Mouse (Mus musculus): ENCODE measurements around the gene Olfr904. TPM values are rescaled to one million over a fixed set of nuclear protein-coding genes. Genes with fewer than 3 reads are reported as not detected.
"Not testable (repeated sequence)": the region's sequence is repeated elsewhere in the genome, so short reads cannot be mapped to it uniquely, and the experiment has no call there.

Olfr904 gene
- not detected for total RNA-seq (2021)

DNA sequence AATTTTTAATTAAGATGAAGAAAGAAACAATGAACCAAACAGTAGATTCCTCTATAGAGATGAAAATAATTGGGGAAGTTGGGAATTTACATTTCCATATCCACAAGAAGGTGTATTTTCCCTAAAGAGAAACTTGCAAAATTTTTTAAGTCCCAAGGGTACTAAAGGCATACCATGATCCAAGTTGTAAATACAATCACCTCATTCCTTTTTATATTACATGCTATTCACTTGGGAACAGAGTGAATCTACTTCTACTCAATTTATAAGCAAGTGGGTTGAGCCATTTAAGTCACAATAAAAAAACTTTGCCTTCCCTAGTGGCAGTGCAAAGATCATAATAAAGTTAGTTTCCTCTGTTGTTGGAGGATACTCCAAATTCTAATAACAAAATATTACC is at the start of gene Olfr904:
TSS of gene Olfr904 (plus strand) at position 301 of the 400 bp plus-strand sequence.
- DNase-seq (ENCODE audit: low spot score), result no peak
- intact Hi-C loops (cut with DNase I), result no loop called here

DNA sequence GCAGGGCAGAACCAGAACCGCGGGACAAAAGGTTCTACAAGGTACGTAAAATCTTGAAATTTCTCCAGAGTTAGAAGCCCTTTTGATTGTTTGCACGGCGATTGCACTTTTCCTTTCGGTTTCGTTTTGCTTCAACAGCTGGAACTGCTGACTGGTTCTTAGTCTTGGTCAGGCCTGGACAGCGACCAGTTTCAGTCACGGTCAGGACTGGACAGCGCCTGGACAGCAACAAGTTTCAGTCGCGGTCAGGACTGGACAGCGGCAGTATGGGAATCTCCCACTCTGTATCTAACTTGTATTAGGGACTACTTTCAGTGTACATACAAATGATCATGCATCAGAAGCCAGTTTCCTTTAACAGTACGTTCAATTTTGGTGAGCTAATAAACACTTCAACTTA is 49.4 kb upstream of the Olfr904 start:
- intact Hi-C loops (cut with DNase I); DNase-seq (ENCODE audit: low spot score): not testable (repeated sequence)

DNA sequence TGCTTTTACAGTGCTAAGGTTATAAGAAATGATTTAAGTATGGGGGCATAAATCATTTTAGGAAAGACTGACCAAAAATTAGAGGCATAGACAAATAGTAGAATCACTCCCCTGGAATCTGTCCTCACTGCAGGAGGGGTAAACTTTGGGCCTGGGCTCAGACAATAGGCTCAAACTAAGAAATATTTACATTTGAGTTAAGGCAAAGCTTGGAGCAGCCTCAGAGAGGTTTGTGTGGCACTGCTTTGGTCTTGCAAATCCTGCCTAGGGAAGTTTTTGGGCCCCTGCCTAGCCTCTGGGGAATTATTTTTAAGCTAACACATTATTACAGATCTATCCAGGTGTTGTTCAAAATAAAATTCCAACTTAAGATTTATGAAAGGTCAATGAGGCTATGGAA is 39.1 kb upstream of the Olfr904 start:
- intact Hi-C loops (cut with DNase I), result no loop called here
- no peak for DNase-seq (ENCODE audit: low spot score)

DNA sequence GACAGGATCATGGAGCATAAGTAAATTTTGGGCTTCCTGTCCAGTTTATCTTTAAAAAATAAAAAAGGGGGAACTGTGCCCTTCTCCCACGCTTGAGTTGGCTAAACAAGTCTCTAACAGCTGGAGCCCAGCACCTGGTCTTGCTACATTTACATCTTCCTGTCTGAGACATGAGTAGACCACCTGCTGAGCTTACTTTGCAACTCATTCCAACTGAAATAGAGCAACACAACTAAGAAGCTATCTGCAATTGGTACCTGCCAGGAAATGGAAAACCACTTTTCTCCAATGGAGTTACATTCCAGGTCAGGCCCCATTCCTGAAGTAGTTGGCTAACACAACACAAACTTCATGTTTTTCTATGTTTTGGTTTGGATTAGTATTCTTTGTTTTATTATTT is 35.9 kb upstream of the Olfr904 start:
- intact Hi-C loops (cut with DNase I), result no loop called here
- no peak for DNase-seq (ENCODE audit: low spot score)

DNA sequence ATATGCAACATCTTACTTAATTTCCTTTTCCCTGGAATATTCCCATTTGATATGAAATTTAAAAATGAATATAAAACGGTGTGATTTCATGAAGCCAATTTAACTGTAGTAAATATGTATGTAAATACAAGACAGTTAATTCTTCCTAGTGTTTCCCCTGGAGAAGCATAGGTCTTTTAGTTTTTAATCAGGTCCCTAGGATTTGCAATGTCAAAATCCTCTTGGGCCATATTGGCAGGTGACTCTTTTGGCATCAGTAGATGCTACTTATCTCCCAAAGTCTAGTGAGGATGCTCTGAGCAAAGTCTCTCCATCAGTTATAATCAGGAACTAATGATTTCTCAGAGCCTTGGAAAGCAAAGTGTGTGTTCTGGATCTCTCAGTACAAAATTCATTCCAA is 33.8 kb upstream of the Olfr904 start, which contains the start of gene Olfr901:
TSS of gene Olfr901 (plus strand) at position 301 of the 400 bp plus-strand sequence.
- DNase-seq (ENCODE audit: low spot score), result no peak
- intact Hi-C loops (cut with DNase I), result no loop called here

DNA sequence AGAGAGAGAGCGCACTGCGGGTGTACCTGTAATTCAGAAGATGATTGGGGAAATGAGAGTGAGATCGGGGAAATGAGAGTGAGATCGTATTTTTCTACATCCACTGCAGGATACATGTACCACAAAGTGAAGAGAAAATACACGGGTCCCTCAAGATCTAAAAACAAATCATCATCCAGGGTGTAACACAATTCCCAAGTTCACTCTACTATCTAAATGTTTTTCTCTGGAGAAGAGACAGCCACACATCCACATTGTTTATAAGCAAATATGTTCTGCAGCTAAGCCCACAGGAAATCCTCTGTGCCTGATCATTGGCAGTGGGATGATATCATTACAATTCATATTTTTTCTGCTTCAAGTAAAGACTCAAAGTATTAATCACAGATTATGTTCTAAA is 15.6 kb upstream of the Olfr904 start, which contains the start of gene Olfr902:
TSS of gene Olfr902 (plus strand) at position 301 of the 400 bp plus-strand sequence.
- DNase-seq (ENCODE audit: low spot score), result no peak
- intact Hi-C loops (cut with DNase I), result no loop called here

DNA sequence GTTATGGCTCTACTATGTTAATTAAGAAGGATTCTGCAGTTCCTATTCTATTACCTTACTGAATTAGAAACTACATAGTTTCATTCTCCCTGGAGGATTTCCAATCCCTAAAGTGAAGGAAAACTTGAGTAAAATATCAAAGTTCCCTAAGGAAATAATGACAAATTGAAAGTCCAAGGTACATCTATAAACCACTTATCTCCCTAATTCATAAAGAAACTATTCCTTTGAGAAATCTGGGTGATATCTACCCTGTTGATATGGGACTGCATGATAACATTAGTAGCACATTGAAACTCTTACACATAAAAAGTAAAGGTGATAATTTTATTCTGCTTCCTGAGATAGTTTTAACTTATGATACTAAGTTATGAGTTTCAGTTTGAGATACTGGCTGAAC is 7.9 kb downstream of the Olfr904 start, which contains the start of gene Olfr905:
TSS of gene Olfr905 (plus strand) at position 301 of the 400 bp plus-strand sequence.
- no peak for DNase-seq (ENCODE audit: low spot score)
- intact Hi-C loops (cut with DNase I), result no loop called here

DNA sequence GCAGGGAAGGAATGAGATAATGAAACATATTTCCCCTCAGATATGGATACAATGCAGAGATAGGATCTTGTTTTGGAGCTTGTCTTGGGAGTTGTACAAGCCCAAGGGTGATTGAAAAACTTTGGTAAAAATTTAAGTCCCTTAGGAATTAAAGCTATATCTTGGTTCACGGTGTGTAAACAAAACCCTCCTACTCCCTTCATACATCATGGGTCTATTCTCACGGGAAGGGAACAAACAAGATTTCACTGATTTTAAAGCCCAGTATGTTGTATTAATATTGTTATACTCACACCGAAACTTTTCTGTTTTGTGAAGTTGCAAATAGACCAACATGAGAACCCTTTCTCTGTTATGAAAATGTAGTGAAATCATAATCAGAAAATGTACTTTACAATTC is 23.8 kb downstream of the Olfr904 start, which contains the start of gene Olfr906:
TSS of gene Olfr906 (plus strand) at position 301 of the 400 bp plus-strand sequence.
- no peak for DNase-seq (ENCODE audit: low spot score)
- intact Hi-C loops (cut with DNase I), result no loop called here

DNA sequence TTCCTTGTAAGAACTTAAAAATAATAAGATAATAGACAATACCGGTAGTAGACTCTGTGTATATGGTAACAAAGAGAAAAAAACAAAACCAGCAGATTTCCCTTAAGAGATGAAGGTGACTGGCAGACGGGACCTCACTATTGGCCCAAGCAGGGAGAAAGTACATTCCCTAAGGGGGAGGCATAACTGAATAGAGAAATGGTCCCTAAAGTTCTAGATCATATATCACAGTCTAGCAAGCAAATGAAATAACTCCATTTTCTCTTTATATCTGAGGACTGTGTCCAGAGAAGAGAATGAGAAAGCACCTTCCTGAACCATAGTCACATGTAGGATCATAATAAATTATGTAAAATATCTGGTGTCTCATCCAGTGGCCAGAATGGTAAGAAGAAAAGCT is 32.6 kb downstream of the Olfr904 start, which contains the start of gene Olfr907:
TSS of gene Olfr907 (plus strand) at position 301 of the 400 bp plus-strand sequence.
- no peak for DNase-seq (ENCODE audit: low spot score)
- intact Hi-C loops (cut with DNase I), result no loop called here

DNA sequence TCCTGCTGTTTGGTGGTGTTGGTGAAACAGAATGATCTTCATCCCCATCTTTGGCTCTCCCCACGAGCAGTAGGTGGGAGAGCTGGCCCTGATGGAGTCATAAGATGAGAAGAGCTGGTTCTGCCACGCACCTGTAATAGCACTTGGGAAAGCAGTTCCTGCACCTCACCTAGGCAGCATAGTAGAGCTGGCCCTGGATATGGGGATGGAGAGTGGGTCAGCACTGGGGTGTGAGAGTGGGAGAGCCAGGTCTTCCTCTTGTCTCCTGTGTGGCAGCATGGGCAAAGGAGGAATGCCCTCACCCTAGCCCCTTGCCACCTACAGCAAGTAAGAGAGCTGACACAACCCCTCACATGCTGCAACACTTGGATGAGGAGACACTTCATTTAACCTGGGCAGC is 49.4 kb downstream of the Olfr904 start:
- DNase-seq (ENCODE audit: low spot score), result no peak
- intact Hi-C loops (cut with DNase I), result no loop called here

Other genes starting within 250 kb of the Olfr904 start
- not detected for gene Olfr894, start 245.1 kb upstream of the Olfr904 start, total RNA-seq (2021)
- not detected for gene Olfr143, start 210.4 kb upstream of the Olfr904 start, total RNA-seq (2021)
- gene Olfr895, start 195.3 kb upstream of the Olfr904 start, total RNA-seq (2021), result not detected
- not detected for gene Olfr896-ps1, start 172.0 kb upstream of the Olfr904 start, total RNA-seq (2021)
- gene Olfr25, start 134.1 kb upstream of the Olfr904 start, total RNA-seq (2021), result not detected
- not detected for gene Olfr898, start 114.7 kb upstream of the Olfr904 start, total RNA-seq (2021)
- not detected for gene Olfr250, start 96.2 kb upstream of the Olfr904 start, total RNA-seq (2021)
- not detected for gene Olfr251, start 86.1 kb upstream of the Olfr904 start, total RNA-seq (2021)
- gene Olfr147, start 61.4 kb upstream of the Olfr904 start, total RNA-seq (2021), result not detected
- not detected for gene Olfr901, start 33.7 kb upstream of the Olfr904 start, total RNA-seq (2021)
- not detected for gene Olfr902, start 15.5 kb upstream of the Olfr904 start, total RNA-seq (2021)
- gene Olfr905, start 8.0 kb downstream of the Olfr904 start, total RNA-seq (2021), result not detected
- not detected for gene Olfr906, start 23.9 kb downstream of the Olfr904 start, total RNA-seq (2021)
- gene Olfr907, start 32.7 kb downstream of the Olfr904 start, total RNA-seq (2021), result not detected
- not detected for gene Olfr911-ps1, start 58.4 kb downstream of the Olfr904 start, total RNA-seq (2021)
- not detected for gene Olfr910, start 74.7 kb downstream of the Olfr904 start, total RNA-seq (2021)
- not detected for gene Olfr912, start 117.0 kb downstream of the Olfr904 start, total RNA-seq (2021)
- not detected for gene Olfr913, start 129.6 kb downstream of the Olfr904 start, total RNA-seq (2021)
- not detected for gene Olfr914, start 142.0 kb downstream of the Olfr904 start, total RNA-seq (2021)
- not detected for gene Olfr916, start 196.7 kb downstream of the Olfr904 start, total RNA-seq (2021)
- gene Olfr917, start 202.7 kb downstream of the Olfr904 start, total RNA-seq (2021), result not detected
- gene Olfr918, start 211.5 kb downstream of the Olfr904 start, total RNA-seq (2021), result not detected
- gene Olfr919, start 240.5 kb downstream of the Olfr904 start, total RNA-seq (2021), result not detected

All from heart, postnatal 25 days (tissue).